Comparison of ENCODE assay signal across 21 mouse cellular contexts in the genomic region with DNA sequence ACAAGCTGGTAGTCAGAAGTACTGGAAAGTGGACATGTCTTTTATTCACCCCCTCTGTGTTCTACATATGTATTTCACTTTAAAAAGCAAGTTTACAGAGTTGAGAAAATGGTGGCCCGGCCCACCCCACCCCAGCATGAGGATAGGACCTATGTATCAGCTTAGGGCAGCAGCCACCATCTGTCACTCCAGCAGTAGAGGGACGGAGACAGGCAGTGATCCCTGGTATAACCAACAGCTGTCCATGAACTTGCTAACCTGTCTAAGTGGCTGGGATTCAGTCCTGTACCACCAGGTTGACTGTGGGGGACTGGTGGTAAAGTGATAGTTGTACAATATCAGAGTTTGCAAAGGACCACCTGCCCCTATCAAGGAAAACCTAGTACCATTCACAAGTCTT. TPM values are rescaled to one million over a fixed set of nuclear protein-coding genes. Genes with fewer than 3 reads are reported as not detected.
DNase-seq lines count a peak whose midpoint lies in the region; ATAC-seq and TF ChIP-seq lines count a peak whose summit lies in the region.
"Had no signal": no experiment of that assay in that cellular context is flagged by ENCODE, and none has a peak within 500 bp of the region (broad histone marks: within the 10 kb centered on the region; RNA-seq: fewer than 3 reads in every experiment).

No protein-coding gene starts in this region.

- no peak overlapping the region for H3K4me2 ChIP-seq in stomach, embryonic 16.5 days (ENCODE audit: low read depth, low read length)
- no peak overlapping the region for H3K4me2 ChIP-seq in stomach, postnatal 0 days (replicated peaks; ENCODE audit: low read depth)
- no peak overlapping the region for H3K4me2 ChIP-seq in intestine, embryonic 16.5 days (ENCODE audit: low read depth, low read length)
- H3K4me2 ChIP-seq: forebrain, embryonic 15.5 days had no signal

- H3K27me3 ChIP-seq in stomach, embryonic 16.5 days (ENCODE audit: control insufficient read depth, insufficient read depth, low read length) = no peaks in the 10 kb centered on the region
- H3K27me3 ChIP-seq in stomach, postnatal 0 days (ENCODE audit: control insufficient read depth, insufficient read depth, low read length) = no peaks in the 10 kb centered on the region
- H3K27me3 ChIP-seq in intestine, embryonic 16.5 days (replicated peaks; ENCODE audit: control insufficient read depth, insufficient read depth, low read length) = no peaks in the 10 kb centered on the region
- H3K27me3 ChIP-seq: embryonic facial prominence, embryonic 12.5 days; forebrain, embryonic 13.5 days; forebrain, embryonic 15.5 days; Patski had no signal

- peak; percentile 79 for DNase-seq in heart, adult 11 months
- no peak for DNase-seq in heart, adult 18-20 months
- no peak for DNase-seq in stomach, postnatal 0 days (ENCODE audit: low spot score)
- no peak for DNase-seq in gastrocnemius, postnatal 14 days
- DNase-seq in urinary bladder, postnatal 36 days (ENCODE audit: low spot score in 2 of 2) = no peak
- DNase-seq: adrenal gland, adult 8-10 months; adrenal gland, postnatal 14 days; adrenal gland, postnatal 36 days; cerebellum, adult 11-12 months; cerebellum, adult 2 months; cerebellum, adult 9-10 months; cerebellum, postnatal 10 days; cerebellum, postnatal 25 days had no signal

- peaks cover 25% of the 10 kb centered on the region for H3K36me3 ChIP-seq in stomach, embryonic 16.5 days (ENCODE audit: control insufficient read depth, insufficient read depth, low read length)
- peaks cover 14% of the 10 kb centered on the region for H3K36me3 ChIP-seq in stomach, postnatal 0 days (ENCODE audit: control insufficient read depth, insufficient read depth, low read length)
- H3K36me3 ChIP-seq in intestine, embryonic 16.5 days (ENCODE audit: control insufficient read depth, insufficient read depth, low read length) = peaks cover 16% of the 10 kb centered on the region

- TF ChIP-seq CTCF in stomach, postnatal 0 days (IDR thresholded peaks at IDR 0.05; ENCODE audit: low read depth) = no peak

- intact Hi-C loops in gastrocnemius, postnatal 14 days (cut with DNase I; ENCODE audit: low total_unique reads) = no loop called here

- no peak for ATAC-seq in stomach, embryonic 16.5 days (ENCODE audit: insufficient read depth, low FRiP score)
- no peak for ATAC-seq in stomach, postnatal 0 days (ENCODE audit: low FRiP score, low TSS enrichment)
- ATAC-seq in intestine, embryonic 16.5 days = no peak
- ATAC-seq: activated CD4-positive, CD25-positive, alpha-beta regulatory T cell, adult 4 months; forebrain, embryonic 13.5 days; forebrain, embryonic 15.5 days; Patski had no signal

- no peak for TF ChIP-seq EP300 in stomach, postnatal 0 days (optimal IDR thresholded peaks at IDR 0.05)

- H3K9ac ChIP-seq in stomach, embryonic 16.5 days (ENCODE audit: low read length) = no peak overlapping the region
- H3K9ac ChIP-seq in stomach, postnatal 0 days (ENCODE audit: low read length) = no peak overlapping the region
- no peak overlapping the region for H3K9ac ChIP-seq in intestine, embryonic 16.5 days (ENCODE audit: low read depth, low read length)
- H3K9ac ChIP-seq: embryonic facial prominence, embryonic 12.5 days; forebrain, embryonic 13.5 days; forebrain, embryonic 15.5 days had no signal

- H3K27ac ChIP-seq in stomach, embryonic 16.5 days (ENCODE audit: low read length) = 0 out of 2 replicates have a peak overlapping the region, but pooled peaks have one; percentile 6
- no peak overlapping the region; the same call in 1 of the 2 replicates for H3K27ac ChIP-seq in stomach, postnatal 0 days (replicated peaks)
- H3K27ac ChIP-seq in intestine, embryonic 16.5 days (ENCODE audit: low read length) = 0 out of 2 replicates have a peak overlapping the region, but pooled peaks have one; percentile 41
- H3K27ac ChIP-seq: embryonic facial prominence, embryonic 10.5 days; embryonic facial prominence, embryonic 12.5 days; forebrain, embryonic 13.5 days; forebrain, embryonic 15.5 days had no signal

- 75% methylated on average over 2 of the region's 2 CpGs for WGBS in stomach, embryonic 16.5 days
- 84% methylated on average over 2 of the region's 2 CpGs for WGBS in stomach, postnatal 0 days
- WGBS in intestine, embryonic 16.5 days = 79% methylated on average over 2 of the region's 2 CpGs

- H3K9me3 ChIP-seq in stomach, embryonic 16.5 days (replicated peaks; ENCODE audit: control insufficient read depth, low read length) = no peaks in the 10 kb centered on the region
- no peaks in the 10 kb centered on the region for H3K9me3 ChIP-seq in stomach, postnatal 0 days (ENCODE audit: control insufficient read depth, low read length)
- H3K9me3 ChIP-seq in intestine, embryonic 16.5 days (ENCODE audit: control insufficient read depth, low read length) = no peaks in the 10 kb centered on the region
- H3K9me3 ChIP-seq: embryonic facial prominence, embryonic 10.5 days; embryonic facial prominence, embryonic 12.5 days; forebrain, embryonic 13.5 days; forebrain, embryonic 15.5 days had no signal

- H3K4me1 ChIP-seq in stomach, embryonic 16.5 days (ENCODE audit: control insufficient read depth, insufficient read depth, low read length) = peaks cover 13% of the 10 kb centered on the region
- H3K4me1 ChIP-seq in stomach, postnatal 0 days (replicated peaks; ENCODE audit: control insufficient read depth, insufficient read depth) = no peaks in the 10 kb centered on the region; the same call in 1 of the 2 replicates
- H3K4me1 ChIP-seq in intestine, embryonic 16.5 days (ENCODE audit: control insufficient read depth, insufficient read depth, low read length) = peaks cover 17% of the 10 kb centered on the region

- no peak overlapping the region for H3K4me3 ChIP-seq in stomach, embryonic 16.5 days (replicated peaks; ENCODE audit: low read length)
- no peak overlapping the region for H3K4me3 ChIP-seq in stomach, postnatal 0 days (ENCODE audit: low read depth, low read length)
- no peak overlapping the region for H3K4me3 ChIP-seq in intestine, embryonic 16.5 days (ENCODE audit: low read length)
- H3K4me3 ChIP-seq: embryonic facial prominence, embryonic 12.5 days; forebrain, embryonic 13.5 days; forebrain, embryonic 15.5 days had no signal

RNA-seq across cellular contexts. Expression of gene Sec31a, which starts 2.0 kb away (rescaled TPM):
- total RNA-seq in heart, adult 18-20 months (2021) = 100 to 1,000 TPM in 1 of 2 experiments, 10 to 100 TPM in 1; 93.5 to 101 TPM
- 189 and 205 TPM in 2 replicates for polyA plus RNA-seq in stomach, embryonic 16.5 days (2015; fragmentation: Nextera tagmentation; extraction: Ambion mirVana)
- polyA plus RNA-seq in stomach, postnatal 0 days (2015; fragmentation: Nextera tagmentation; extraction: Ambion mirVana) = 102 and 104 TPM in 2 replicates
- 183 and 215 TPM in 2 replicates for polyA plus RNA-seq in intestine, embryonic 16.5 days (2015; fragmentation: Nextera tagmentation; extraction: Ambion mirVana)
- total RNA-seq in gastrocnemius, postnatal 14 days (2021) = 10 to 100 TPM; 70.6 to 82.8 TPM
